In genomic region chr17:56400221-56400620, GRCm38 (mm10) we compare ENCODE assay signal across 11 mouse cellular contexts.
"Had no signal": no experiment of that assay in that cellular context is flagged by ENCODE, and none has a peak within 500 bp of the region (broad histone marks: within the 10 kb centered on the region; RNA-seq: fewer than 3 reads in every experiment).

No protein-coding gene starts in this region.

- ATAC-seq: midbrain, embryonic 13.5 days had no signal

- H3K27me3 ChIP-seq: kidney, embryonic 15.5 days; limb, embryonic 12.5 days; midbrain, embryonic 13.5 days; stomach, embryonic 15.5 days had no signal

- H3K4me3 ChIP-seq: kidney, embryonic 15.5 days; limb, embryonic 12.5 days; midbrain, embryonic 13.5 days; stomach, embryonic 15.5 days had no signal

- H3K4me2 ChIP-seq: kidney, embryonic 15.5 days; limb, embryonic 12.5 days; midbrain, embryonic 13.5 days; stomach, embryonic 15.5 days had no signal

- H3K27ac ChIP-seq: kidney, embryonic 15.5 days; limb, embryonic 12.5 days; liver, embryonic 14.5 days; midbrain, embryonic 13.5 days; stomach, embryonic 15.5 days had no signal

- H3K9ac ChIP-seq: kidney, embryonic 15.5 days; limb, embryonic 12.5 days; liver, embryonic 14.5 days; midbrain, embryonic 13.5 days; stomach, embryonic 15.5 days had no signal

- DNase-seq: layer of hippocampus, adult 9-11 months; layer of hippocampus, postnatal 36 days; lung, adult 18-20 months; right cerebral cortex, postnatal 14 days; thymus, adult 2 months; thymus, postnatal 25 days had no signal

- H3K9me3 ChIP-seq: kidney, embryonic 15.5 days; limb, embryonic 12.5 days; midbrain, embryonic 13.5 days; stomach, embryonic 15.5 days had no signal

- H3K4me1 ChIP-seq: kidney, embryonic 15.5 days; limb, embryonic 12.5 days; midbrain, embryonic 13.5 days; stomach, embryonic 15.5 days had no signal
